Mouse (Mus musculus): ENCODE data around the gene Tnnt3.

DNA sequence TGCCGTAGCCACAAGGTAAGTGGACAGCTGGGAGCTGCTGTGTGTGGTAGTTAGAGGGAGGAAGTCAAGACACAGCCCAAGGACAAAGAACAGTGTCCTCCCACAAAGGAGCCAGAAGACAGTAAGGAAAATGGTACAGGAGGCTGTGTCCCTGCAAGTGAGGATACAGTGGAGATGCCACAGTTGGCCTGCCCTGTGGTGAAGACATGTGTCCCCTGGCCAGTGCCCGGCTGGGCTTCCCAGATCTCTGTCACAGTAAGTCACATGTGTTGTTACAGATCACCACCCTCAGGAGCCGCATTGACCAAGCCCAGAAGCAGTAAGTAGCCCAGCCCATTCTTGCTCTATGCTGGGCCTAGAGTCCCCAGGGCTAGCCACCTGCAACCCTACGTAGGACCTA is 15.4 kb downstream of the Tnnt3 start:
- no peak for TF ChIP-seq POLR2A (IDR thresholded peaks at IDR 0.05; ENCODE audit: low read depth, low read length)
- TF ChIP-seq CTCF (IDR thresholded peaks at IDR 0.05; ENCODE audit: extremely low read depth, insufficient read depth, insufficient read length, insufficient replicate concordance): no peak
